Mouse (Mus musculus) neutrophil, adult 5-6 weeks (primary cell): ENCODE data around the gene Aida. TPM values are rescaled to one million over a fixed set of nuclear protein-coding genes. Genes with fewer than 3 reads are reported as not detected.

ENCODE experiments used
- ATAC-seq: fragments of 151-379, 151-347 bp; 2 replicates; pipeline ENCODE4 v1.8.0; 2017; ENCODE audit warnings: mild to moderate bottlenecking, moderate TSS enrichment; ENCODE audit not compliant: insufficient number of reproducible peaks, poor library complexity, low FRiP score, severe bottlenecking; ENCODE audit errors: extremely low read depth
- total RNA-seq: library from RNA; stranded (forward); fragments of 200-1000 nt; gene quantifications from 2 replicates; pipeline ENCODE4 v1.2.3, GENCODE M21; 2017

Aida gene
- 123 and 137 TPM in 2 replicates for total RNA-seq

DNA sequence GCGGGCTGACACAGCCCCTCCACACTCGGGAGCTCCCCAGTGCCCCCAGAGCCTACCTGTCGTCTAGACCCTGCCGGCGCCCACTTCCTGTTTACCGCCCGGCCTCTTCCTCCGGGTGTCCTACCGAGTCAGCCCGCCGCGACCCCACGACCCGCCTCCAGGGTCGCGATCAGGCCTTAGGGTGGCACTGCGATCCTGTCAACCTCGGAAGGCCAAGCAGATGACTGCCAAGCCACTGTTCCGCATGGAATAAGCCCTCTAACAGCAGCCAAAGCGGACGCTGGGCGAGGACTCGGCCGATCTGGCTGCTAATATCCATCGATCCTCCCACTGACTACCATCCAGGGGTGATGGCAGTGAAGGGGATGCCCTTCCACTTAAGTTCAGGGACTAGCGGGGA lies at the start of gene Aida:
Gene Aida, plus strand, starts transcription at position 126 of the 400 bp plus-strand sequence.
- ATAC-seq, result peak; percentile 2; the same call in 1 of the 2 replicates

GRCm38 (mm10) chr1:183248144-183248543 lies 48.2 kb upstream of the Aida start:
- no peak for ATAC-seq

GRCm38 (mm10) chr1:183250612-183251011 lies 45.8 kb upstream of the Aida start:
- no peak for ATAC-seq

DNA sequence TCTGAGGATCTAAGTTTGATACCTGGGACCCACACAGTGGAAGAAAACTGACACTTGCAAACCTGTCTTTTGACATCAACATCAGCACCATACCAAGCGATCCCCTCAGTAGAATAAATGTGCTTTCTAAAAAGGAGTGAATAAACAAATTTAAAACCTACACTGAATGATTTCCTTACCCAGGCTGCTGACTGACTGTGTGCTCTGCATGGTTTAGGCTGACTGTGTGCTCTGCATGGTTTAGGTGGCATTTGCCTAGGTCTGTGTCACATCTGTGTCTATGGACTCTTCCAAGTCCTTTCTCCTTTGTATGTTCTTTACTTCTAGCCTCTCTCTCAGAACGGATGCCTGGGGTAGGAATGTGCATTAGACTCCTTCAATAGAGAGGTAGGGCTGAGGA lies 44.6 kb upstream of the Aida start:
- ATAC-seq, result no peak

DNA sequence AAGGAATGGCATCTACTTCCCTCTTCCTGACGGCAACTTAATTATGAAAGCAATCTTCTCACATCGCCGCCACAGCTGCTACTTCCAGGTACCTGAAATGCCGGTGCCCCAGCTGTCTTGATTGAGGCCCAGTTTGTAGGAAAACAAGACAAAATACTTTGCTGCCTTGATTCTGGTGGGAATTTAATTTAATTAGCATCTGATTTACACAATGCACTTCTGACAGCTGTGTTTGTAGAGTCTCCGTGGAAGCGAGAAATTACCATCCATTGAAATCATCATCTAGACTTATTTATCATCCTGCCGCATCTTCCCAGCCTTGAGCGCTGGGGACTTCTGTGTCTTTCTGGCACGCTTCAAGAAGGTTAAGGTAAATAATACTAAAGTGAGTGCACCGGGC lies 43.8 kb upstream of the Aida start:
- ATAC-seq, result no peak

DNA sequence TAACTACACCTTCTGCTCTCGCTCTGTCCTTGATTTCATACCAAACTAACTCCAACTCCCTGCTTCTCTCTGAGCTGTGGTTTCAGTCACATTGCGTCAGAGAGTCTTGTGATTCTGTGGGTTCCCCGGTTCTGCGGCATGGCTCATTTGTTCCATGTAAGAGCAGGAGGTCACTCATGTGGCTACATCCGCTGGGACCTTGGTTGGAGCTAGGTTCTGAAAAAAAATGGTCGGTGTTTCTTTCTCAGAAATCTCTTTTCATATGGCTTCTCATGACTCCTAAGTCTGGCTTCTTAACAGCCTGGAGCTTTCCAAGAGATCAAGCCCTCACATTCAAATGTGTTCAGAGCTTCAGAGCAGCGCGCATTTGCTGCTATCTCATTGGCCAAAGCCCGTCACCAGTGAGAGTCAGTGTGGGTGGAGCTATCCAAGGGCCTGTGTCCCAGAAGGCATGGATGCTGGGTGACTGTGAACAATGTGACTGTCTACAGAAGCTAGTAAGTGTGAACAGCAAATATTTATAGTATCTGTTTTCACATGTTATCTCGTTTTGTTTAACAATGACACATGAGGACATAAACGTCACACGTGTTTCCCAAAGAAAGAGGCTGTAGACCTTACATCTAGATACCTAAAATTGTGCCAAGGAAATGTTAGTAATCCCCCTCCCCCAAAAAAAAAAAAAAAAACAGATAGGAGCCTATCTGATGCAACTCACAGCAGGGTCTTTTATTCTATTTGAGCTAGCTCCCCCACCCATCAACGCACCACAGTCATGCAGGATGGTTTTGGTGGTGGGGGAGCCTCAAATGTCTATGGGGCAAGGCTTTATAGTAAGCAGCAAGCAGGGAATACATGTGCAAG lies 32.0 kb upstream of the Aida start:
- ATAC-seq, result peak; percentile 79

- peak; percentile 69 for ATAC-seq
Observed at GRCm38 (mm10) chr1:183265921-183266467, 30.4 kb upstream of the Aida start.

GRCm38 (mm10) chr1:183267666-183268065 lies 28.7 kb upstream of the Aida start:
- no peak for ATAC-seq

DNA sequence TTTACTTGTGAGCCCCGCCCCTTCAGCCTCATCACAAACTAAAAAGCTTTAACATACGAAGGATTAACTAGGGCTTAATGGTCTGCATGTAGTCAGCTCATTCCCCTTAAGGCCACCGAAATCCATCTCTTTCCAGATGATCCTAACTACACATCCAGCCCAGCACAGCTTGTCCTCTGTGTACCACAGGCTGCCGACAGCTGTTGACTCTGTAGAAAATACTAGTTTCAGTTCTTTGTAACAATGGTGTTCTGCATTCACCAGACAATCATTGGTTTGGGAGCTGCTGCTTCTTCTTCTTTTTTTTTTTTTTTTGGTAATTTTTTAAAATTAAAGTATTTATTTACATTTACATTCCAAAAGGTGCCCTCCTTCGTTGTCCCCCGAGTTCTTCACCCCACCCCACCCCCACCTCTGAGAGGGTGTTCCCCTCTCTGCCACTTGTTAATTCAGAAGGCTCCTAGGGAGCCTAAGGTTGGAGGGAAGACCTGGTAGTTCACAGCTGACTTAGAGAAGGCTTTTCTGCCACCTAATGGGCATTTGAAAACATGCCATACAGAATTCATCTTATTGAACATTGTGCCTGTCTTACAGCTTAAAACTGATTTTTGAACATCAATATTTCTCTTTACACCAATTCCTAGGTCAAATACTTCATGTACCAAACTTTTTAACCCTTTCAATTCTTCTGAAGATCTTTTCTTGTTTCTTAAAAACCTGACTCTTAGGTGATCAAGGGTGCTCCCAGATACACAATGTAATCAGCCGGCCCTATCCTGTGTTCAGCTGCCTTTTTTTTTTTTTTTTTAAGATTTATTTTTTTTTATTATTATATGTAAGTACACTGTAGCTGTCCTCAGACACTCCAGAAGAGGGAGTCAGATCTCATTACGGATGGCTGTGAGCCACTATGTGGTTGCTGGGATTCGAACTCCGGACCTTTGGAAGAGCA lies 23.2 kb upstream of the Aida start:
- ATAC-seq, result peak; percentile 78

GRCm38 (mm10) chr1:183274385-183274784 lies 22.0 kb upstream of the Aida start:
- ATAC-seq, result no peak

GRCm38 (mm10) chr1:183275763-183276162 lies 20.6 kb upstream of the Aida start:
- ATAC-seq, result no peak

GRCm38 (mm10) chr1:183288351-183288750 lies 8.0 kb upstream of the Aida start:
- ATAC-seq, result no peak

DNA sequence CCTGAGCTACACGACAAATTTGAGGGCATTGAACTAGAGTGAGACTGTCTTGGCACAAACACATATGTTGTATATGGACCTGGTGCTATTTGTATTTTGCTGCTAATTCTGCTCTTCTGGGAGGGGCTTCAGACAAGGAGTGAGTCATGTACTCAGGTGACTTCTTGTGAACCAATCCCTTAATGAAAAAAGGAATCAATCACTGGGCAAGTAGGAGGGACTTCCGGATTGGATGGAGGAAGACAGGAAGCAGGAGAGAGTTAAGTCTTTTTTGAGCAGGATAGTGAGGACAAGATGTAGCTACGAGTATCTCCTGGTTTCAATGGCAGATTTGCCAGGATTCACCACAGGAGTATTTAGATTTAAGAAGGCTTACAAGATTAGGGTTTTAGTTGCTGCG lies 6.8 kb upstream of the Aida start:
- no peak for ATAC-seq

DNA sequence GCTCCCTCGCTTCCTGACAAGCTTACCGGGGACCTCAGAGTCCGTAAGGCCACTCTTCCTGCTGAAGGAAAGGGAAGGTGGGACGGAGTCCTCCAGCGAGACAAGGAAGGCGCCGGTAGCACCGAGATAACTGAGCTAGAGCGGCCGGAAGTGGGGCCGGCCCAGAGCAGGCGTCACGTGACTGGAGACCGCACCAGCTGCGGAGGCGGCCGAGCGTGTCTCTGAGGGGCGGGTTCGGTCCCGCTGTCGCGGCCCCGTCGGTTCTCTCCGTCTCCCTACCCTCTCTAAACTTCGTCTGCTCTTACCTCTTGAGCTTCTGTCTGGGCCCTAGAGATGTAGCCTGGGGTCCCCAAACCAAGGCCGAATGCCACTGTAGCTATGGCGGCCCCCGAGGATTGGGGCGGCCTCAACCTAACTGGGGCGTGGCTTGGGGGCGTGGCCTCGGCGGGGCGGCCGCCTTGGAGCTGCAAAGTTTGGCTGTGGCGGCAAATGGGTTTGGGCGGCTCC lies 540 bp downstream of the Aida start, which contains the start of gene Brox:
Gene Brox, minus strand, starts transcription at position 393 of the 507 bp plus-strand sequence.
- peak; percentile 40 for ATAC-seq

DNA sequence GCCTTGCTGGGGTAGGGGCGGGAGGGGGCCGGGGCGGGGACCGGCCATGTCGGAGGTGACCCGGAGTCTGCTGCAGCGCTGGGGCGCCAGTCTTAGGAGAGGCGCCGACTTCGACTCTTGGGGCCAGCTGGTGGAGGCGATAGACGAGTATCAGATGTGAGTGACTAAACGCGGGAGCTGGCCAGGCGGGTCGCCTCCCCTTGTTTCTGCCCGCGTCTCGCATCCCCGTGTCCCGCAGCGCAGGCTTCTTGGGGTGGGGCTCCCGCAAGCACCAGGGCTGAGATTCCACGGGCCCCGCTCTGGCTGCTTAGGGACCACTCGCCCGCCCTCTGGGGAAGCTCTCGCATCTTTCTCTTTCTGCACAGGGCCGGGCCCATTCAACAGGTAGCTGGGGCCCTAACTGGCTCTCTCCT lies 1.1 kb downstream of the Aida start:
- ATAC-seq, result no peak

DNA sequence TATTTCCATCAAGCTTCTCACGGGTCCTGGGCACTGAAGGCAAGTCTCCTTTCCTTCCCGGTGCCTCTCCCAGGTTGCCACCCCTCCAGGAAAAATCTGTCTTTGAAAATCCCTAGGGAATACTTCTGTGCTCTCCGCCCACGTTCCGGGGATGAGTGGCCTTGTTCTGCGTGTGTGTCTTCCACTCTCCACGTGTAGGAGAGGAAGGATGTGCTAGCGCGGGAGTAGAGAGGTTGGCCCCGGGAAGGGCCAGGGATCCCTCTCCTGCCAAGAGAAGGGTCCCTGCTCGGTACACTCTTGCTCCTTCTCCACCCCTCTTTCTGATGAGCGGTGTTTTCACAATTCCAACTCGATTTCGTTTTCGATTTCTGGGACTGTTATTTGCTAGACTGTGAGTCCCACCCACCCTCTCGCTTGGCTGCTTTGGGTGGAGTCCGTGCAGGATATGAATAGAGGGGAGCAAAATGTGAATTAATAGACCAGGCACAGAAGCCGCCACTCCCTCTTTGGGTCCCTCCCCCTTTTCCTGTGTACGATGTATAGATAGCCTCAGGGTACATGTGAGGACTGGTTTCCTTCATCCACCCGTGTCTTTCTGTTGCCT lies 1.6 kb downstream of the Aida start:
- peak; percentile 28; the same call in 1 of the 2 replicates for ATAC-seq

- ATAC-seq, result no peak
Observed at GRCm38 (mm10) chr1:183299161-183299560, 2.8 kb downstream of the Aida start.

DNA sequence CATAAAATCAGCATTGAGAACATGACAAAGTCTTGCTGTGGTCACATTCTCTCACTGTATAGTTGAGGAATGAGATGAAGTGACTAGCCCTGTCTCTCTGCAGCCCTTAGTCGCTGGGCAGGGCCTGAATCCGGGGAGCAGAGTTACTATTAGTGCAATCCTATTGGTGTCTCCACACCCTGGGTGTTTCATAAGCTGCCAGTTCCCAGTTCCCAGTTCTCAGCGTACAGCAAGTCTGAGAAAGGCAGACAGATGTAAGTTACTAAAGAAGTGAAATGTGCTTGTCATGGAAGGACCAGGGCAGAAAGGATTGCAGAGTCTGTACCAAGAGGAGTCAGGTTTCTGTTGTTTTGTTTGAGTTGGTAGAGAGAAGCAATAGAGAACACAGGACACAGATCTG lies 11.2 kb downstream of the Aida start:
- no peak for ATAC-seq

DNA sequence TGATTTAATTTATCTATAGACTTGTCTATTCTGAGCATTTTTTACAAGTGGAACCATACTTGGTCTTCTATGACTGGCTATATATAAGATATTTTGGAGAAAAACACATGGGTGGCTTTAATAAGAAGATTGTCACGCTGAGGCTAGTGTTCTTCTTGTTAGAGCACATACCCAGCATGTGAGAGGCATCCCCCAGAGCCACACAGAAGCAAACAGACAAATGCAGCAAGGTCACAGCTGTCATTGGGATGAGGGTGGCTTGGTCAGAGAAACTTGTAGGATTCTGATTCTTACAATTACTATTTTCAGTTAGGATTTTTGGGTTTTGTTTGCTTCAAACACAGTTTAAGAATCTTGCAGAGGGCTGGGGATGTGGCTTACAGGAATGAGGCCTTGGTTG lies 12.1 kb downstream of the Aida start:
- ATAC-seq, result no peak
